In genomic region chr1:36255871-36256640, GRCm38 (mm10) we compare ENCODE assay signal across 10 mouse cellular contexts. TPM values are rescaled to one million over a fixed set of nuclear protein-coding genes. Genes with fewer than 3 reads are reported as not detected.
DNase-seq lines count a peak whose midpoint lies in the region; ATAC-seq and TF ChIP-seq lines count a peak whose summit lies in the region.
"Had no signal": no experiment of that assay in that cellular context is flagged by ENCODE, and none has a peak within 500 bp of the region (broad histone marks: within the 10 kb centered on the region; RNA-seq: fewer than 3 reads in every experiment).

No protein-coding gene starts in this region.

- no peaks in the 10 kb centered on the region for H3K9me3 ChIP-seq in lung, embryonic 15.5 days
- no peaks in the 10 kb centered on the region for H3K9me3 ChIP-seq in hindbrain, embryonic 16.5 days (ENCODE audit: control insufficient read depth, low read length)
- no peaks in the 10 kb centered on the region for H3K9me3 ChIP-seq in stomach, postnatal 0 days (ENCODE audit: control insufficient read depth, low read length)
- H3K9me3 ChIP-seq: stomach, embryonic 15.5 days had no signal

- TF ChIP-seq CTCF in heart, adult 2 months (IDR thresholded peaks at IDR 0.05), result peak; percentile 72
- TF ChIP-seq CTCF in stomach, postnatal 0 days (IDR thresholded peaks at IDR 0.05; ENCODE audit: low read depth), result peak; percentile 57

- H3K9ac ChIP-seq in heart, adult 2 months (ENCODE audit: low read depth, low read length), result peak overlapping the region; percentile 26
- no peak overlapping the region for H3K9ac ChIP-seq in lung, embryonic 15.5 days
- H3K9ac ChIP-seq in hindbrain, embryonic 16.5 days (ENCODE audit: low read depth, low read length), result peak overlapping the region; percentile 47
- no peak overlapping the region for H3K9ac ChIP-seq in stomach, postnatal 0 days (ENCODE audit: low read length)
- H3K9ac ChIP-seq: stomach, embryonic 15.5 days had no signal

- 32% methylated on average over 20 of the region's 20 CpGs for WGBS in heart, adult 2 months
- 25% methylated on average over 20 of the region's 20 CpGs for WGBS in lung, embryonic 15.5 days
- WGBS in hindbrain, embryonic 16.5 days, result 21% methylated on average over 20 of the region's 20 CpGs
- 35% methylated on average over 20 of the region's 20 CpGs for WGBS in stomach, postnatal 0 days

- peak overlapping the region; percentile 10 for H3K27ac ChIP-seq in heart, adult 2 months
- H3K27ac ChIP-seq in lung, embryonic 15.5 days, result no peak overlapping the region
- no peak overlapping the region for H3K27ac ChIP-seq in hindbrain, embryonic 16.5 days (ENCODE audit: low read depth, low read length)
- H3K27ac ChIP-seq in stomach, postnatal 0 days (replicated peaks), result 0 out of 2 replicates have a peak overlapping the region, but pooled peaks have one; percentile 1

- H3K4me1 ChIP-seq in heart, adult 2 months (ENCODE audit: control insufficient read depth, insufficient read depth, low read length), result peaks cover 6% of the 10 kb centered on the region
- peaks cover 14% of the 10 kb centered on the region for H3K4me1 ChIP-seq in lung, embryonic 15.5 days
- H3K4me1 ChIP-seq in hindbrain, embryonic 16.5 days (ENCODE audit: control insufficient read depth, insufficient read depth, low read depth, low read length), result peaks cover 9% of the 10 kb centered on the region
- no peaks in the 10 kb centered on the region for H3K4me1 ChIP-seq in stomach, postnatal 0 days (replicated peaks; ENCODE audit: control insufficient read depth, insufficient read depth)
- H3K4me1 ChIP-seq: stomach, embryonic 15.5 days had no signal

- intact Hi-C loops in heart, adult 2 months (cut with DNase I), result loop anchor here (1.0 to 2.0 kb wide), 3 partner anchors 17 to 111 kb away; no protein-coding TSS in a partner anchor

- no peaks in the 10 kb centered on the region for H3K79me2 ChIP-seq in heart, adult 2 months (replicated peaks; ENCODE audit: control insufficient read depth, insufficient read depth, low read length)

- peak overlapping the region; percentile 16; the same call in 1 of the 2 replicates for H3K4me3 ChIP-seq in heart, adult 2 months
- H3K4me3 ChIP-seq in lung, embryonic 15.5 days, result no peak overlapping the region
- no peak overlapping the region for H3K4me3 ChIP-seq in hindbrain, embryonic 16.5 days (ENCODE audit: low read length)
- H3K4me3 ChIP-seq in stomach, postnatal 0 days (ENCODE audit: low read depth, low read length), result no peak overlapping the region

- H3K36me3 ChIP-seq in heart, adult 2 months (ENCODE audit: control insufficient read depth, insufficient read depth, low read length), result no peaks in the 10 kb centered on the region
- H3K36me3 ChIP-seq in lung, embryonic 15.5 days, result no peaks in the 10 kb centered on the region
- no peaks in the 10 kb centered on the region for H3K36me3 ChIP-seq in hindbrain, embryonic 16.5 days (ENCODE audit: control insufficient read depth, insufficient read depth, low read length)
- H3K36me3 ChIP-seq in stomach, postnatal 0 days (ENCODE audit: control insufficient read depth, insufficient read depth, low read length), result no peaks in the 10 kb centered on the region
- H3K36me3 ChIP-seq: stomach, embryonic 15.5 days had no signal

- DNase-seq in heart, adult 2 months, result no peak
- no peak for DNase-seq in heart, adult 8-10 months (ENCODE audit: low spot score)
- DNase-seq in lung, postnatal 4 days, result no peak
- no peak for DNase-seq in stomach, postnatal 0 days (ENCODE audit: low spot score)
- no peak for DNase-seq in T-cell, adult 2 months (ENCODE audit: low spot score)
- no peak for DNase-seq in cerebellum, postnatal 14 days
- DNase-seq: lung, adult 2 months had no signal

- no peak for TF ChIP-seq POLR2A in heart, adult 2 months (IDR thresholded peaks at IDR 0.05; ENCODE audit: insufficient read depth, low read depth, low read length)

- no peak for ATAC-seq in lung, embryonic 15.5 days (ENCODE audit: borderline replicate concordance, extremely low read depth, low FRiP score, low TSS enrichment)
- no peak for ATAC-seq in hindbrain, embryonic 16.5 days
- ATAC-seq in stomach, postnatal 0 days (ENCODE audit: low FRiP score, low TSS enrichment), result no peak

- peak overlapping the region; percentile 31 for H3K4me2 ChIP-seq in lung, embryonic 15.5 days
- H3K4me2 ChIP-seq in hindbrain, embryonic 16.5 days (ENCODE audit: low read length), result peak overlapping the region; percentile 34
- no peak overlapping the region for H3K4me2 ChIP-seq in stomach, postnatal 0 days (replicated peaks; ENCODE audit: low read depth)
- H3K4me2 ChIP-seq: stomach, embryonic 15.5 days had no signal

- TF ChIP-seq EP300 in heart, adult 2 months (IDR thresholded peaks at IDR 0.05; ENCODE audit: insufficient read depth, low read depth, low read length), result no peak
- no peak for TF ChIP-seq EP300 in stomach, postnatal 0 days (optimal IDR thresholded peaks at IDR 0.05)

- H3K27me3 ChIP-seq in heart, adult 2 months (ENCODE audit: control insufficient read depth, insufficient read depth, low read length), result no peaks in the 10 kb centered on the region
- peaks cover 12% of the 10 kb centered on the region; the same call in 1 of the 2 replicates for H3K27me3 ChIP-seq in lung, embryonic 15.5 days
- H3K27me3 ChIP-seq in hindbrain, embryonic 16.5 days (replicated peaks; ENCODE audit: control insufficient read depth, insufficient read depth, low read length), result no peaks in the 10 kb centered on the region; the same call in 1 of the 2 replicates
- no peaks in the 10 kb centered on the region for H3K27me3 ChIP-seq in stomach, postnatal 0 days (ENCODE audit: control insufficient read depth, insufficient read depth, low read length)
- H3K27me3 ChIP-seq: stomach, embryonic 15.5 days had no signal

RNA-seq across cellular contexts. Expression of gene Uggt1, which starts 11.5 kb away (rescaled TPM):
- 10 to 100 TPM; 28.4 to 29.8 TPM for total RNA-seq in heart, adult 2 months (2021)
- polyA plus RNA-seq in heart, adult 2 months (2012; rRNA removed), result 7.3 and 17.5 TPM in 2 replicates
- total RNA-seq in heart, adult 8-10 months (2022), result 10 to 100 TPM; 26.8 to 31.9 (median 28.4) TPM
- polyA plus RNA-seq in lung, embryonic 15.5 days (2015; fragmentation: Nextera tagmentation; extraction: Ambion mirVana), result 52.6 and 57.2 TPM in 2 replicates
- 40.2 and 48.8 TPM in 2 replicates for polyA plus RNA-seq in hindbrain, embryonic 16.5 days (2015; fragmentation: Nextera tagmentation; extraction: Ambion mirVana)
- polyA plus RNA-seq in stomach, postnatal 0 days (2015; fragmentation: Nextera tagmentation; extraction: Ambion mirVana), result 28.9 and 31.7 TPM in 2 replicates

RNA-seq across cellular contexts. Expression of gene Neurl3, which starts 18.4 kb away (rescaled TPM):
- 1 to 10 TPM; 2.2 to 3.0 TPM for total RNA-seq in heart, adult 2 months (2021)
- 5.8 and 6.1 TPM in 2 replicates for polyA plus RNA-seq in heart, adult 2 months (2012; rRNA removed)
- total RNA-seq in heart, adult 8-10 months (2022), result 1 to 10 TPM; 2.0 to 4.4 (median 2.8) TPM
- polyA plus RNA-seq in lung, embryonic 15.5 days (2015; fragmentation: Nextera tagmentation; extraction: Ambion mirVana), result 8.0 and 8.3 TPM in 2 replicates
- polyA plus RNA-seq in hindbrain, embryonic 16.5 days (2015; fragmentation: Nextera tagmentation; extraction: Ambion mirVana), result 1.4 and 2.0 TPM in 2 replicates
- 24.4 TPM in 2 replicates for polyA plus RNA-seq in stomach, postnatal 0 days (2015; fragmentation: Nextera tagmentation; extraction: Ambion mirVana)

RNA-seq across cellular contexts. Expression of gene Arid5a, which starts 51.5 kb away (rescaled TPM):
- total RNA-seq in heart, adult 2 months (2021), result 10 to 100 TPM; 10.2 to 12.4 TPM
- polyA plus RNA-seq in heart, adult 2 months (2012; rRNA removed), result 4.7 and 4.9 TPM in 2 replicates
- total RNA-seq in heart, adult 8-10 months (2022), result 10 to 100 TPM in 2 of 4 experiments, 1 to 10 TPM in 2; 4.7 to 16.6 (median 9.9) TPM
- 8.0 and 8.9 TPM in 2 replicates for polyA plus RNA-seq in lung, embryonic 15.5 days (2015; fragmentation: Nextera tagmentation; extraction: Ambion mirVana)
- polyA plus RNA-seq in hindbrain, embryonic 16.5 days (2015; fragmentation: Nextera tagmentation; extraction: Ambion mirVana), result 6.7 and 7.1 TPM in 2 replicates
- polyA plus RNA-seq in stomach, postnatal 0 days (2015; fragmentation: Nextera tagmentation; extraction: Ambion mirVana), result 4.0 and 4.1 TPM in 2 replicates

Comparison
In these comparisons a context has a peak if more than half of its experiments do, and no peak if none do; other contexts are left out.
1. H3K27ac ChIP-seq: peak in heart, adult 2 months (single experiment) and stomach, postnatal 0 days (single experiment); none in lung, embryonic 15.5 days (single experiment) and hindbrain, embryonic 16.5 days (single experiment).
2. H3K9ac ChIP-seq: peak in heart, adult 2 months (single experiment) and hindbrain, embryonic 16.5 days (single experiment); none in lung, embryonic 15.5 days (single experiment) and stomach, postnatal 0 days (single experiment).